In genomic region chr1:132376211-132377054, GRCm38 (mm10) we compare ENCODE assay signal across 9 mouse cellular contexts. TPM values are rescaled to one million over a fixed set of nuclear protein-coding genes. Genes with fewer than 3 reads are reported as not detected.
DNase-seq lines count a peak whose midpoint lies in the region; ATAC-seq and TF ChIP-seq lines count a peak whose summit lies in the region.
"Had no signal": no experiment of that assay in that cellular context is flagged by ENCODE, and none has a peak within 500 bp of the region (broad histone marks: within the 10 kb centered on the region; RNA-seq: fewer than 3 reads in every experiment).

No protein-coding gene starts in this region.

- no peak for TF ChIP-seq CTCF in gastrocnemius, adult 2 months (IDR thresholded peaks at IDR 0.05)

- 63% methylated on average over 8 of the region's 8 CpGs for WGBS in intestine, embryonic 16.5 days

- no peaks in the 10 kb centered on the region for H3K36me3 ChIP-seq in intestine, embryonic 16.5 days (ENCODE audit: control insufficient read depth, insufficient read depth, low read length)

- H3K4me2 ChIP-seq in intestine, embryonic 16.5 days (ENCODE audit: low read depth, low read length) = no peak overlapping the region

- ATAC-seq in intestine, embryonic 16.5 days = peak; percentile 33; the same call in 1 of the 2 replicates
- ATAC-seq in monocyte, adult 5-6 weeks (replicated peaks; ENCODE audit: insufficient number of reproducible peaks, low FRiP score, low TSS enrichment, poor library complexity, severe bottlenecking) = no peak

- intact Hi-C loops in gastrocnemius, adult 2 months (cut with DNase I) = no loop called here
- intact Hi-C loops in gastrocnemius, postnatal 14 days (cut with DNase I; ENCODE audit: low total_unique reads) = no loop called here
- intact Hi-C loops in left cerebral cortex, postnatal 10 days (cut with DNase I) = loop anchor here (10.0 kb wide), 1 partner anchor 218 kb away; no protein-coding TSS in a partner anchor

- peak overlapping the region; percentile 15; the same call in 1 of the 2 replicates for H3K4me3 ChIP-seq in gastrocnemius, adult 2 months
- no peak overlapping the region for H3K4me3 ChIP-seq in intestine, embryonic 16.5 days (ENCODE audit: low read length)

- no peaks in the 10 kb centered on the region for H3K9me3 ChIP-seq in intestine, embryonic 16.5 days (ENCODE audit: control insufficient read depth, low read length)

- DNase-seq in gastrocnemius, adult 2 months = peak; percentile 33
- no peak for DNase-seq in gastrocnemius, postnatal 14 days
- peak; percentile 65 for DNase-seq in testis, postnatal 10 days (ENCODE audit: low spot score)
- no peak for DNase-seq in testis, postnatal 14 days (ENCODE audit: low spot score)
- no peak for DNase-seq in urinary bladder, postnatal 10 days (ENCODE audit: low spot score)
- DNase-seq in left cerebral cortex, postnatal 10 days (ENCODE audit: extremely low spot score in 1 of 2, low spot score in 2 of 2) = no peak
- DNase-seq: thymus, adult 2 months had no signal

- no peaks in the 10 kb centered on the region for H3K27me3 ChIP-seq in intestine, embryonic 16.5 days (replicated peaks; ENCODE audit: control insufficient read depth, insufficient read depth, low read length)

- H3K27ac ChIP-seq in gastrocnemius, adult 2 months = peak overlapping the region; percentile 70
- peak overlapping the region; percentile 29; the same call in 1 of the 2 replicates for H3K27ac ChIP-seq in intestine, embryonic 16.5 days (ENCODE audit: low read length)

- H3K4me1 ChIP-seq in intestine, embryonic 16.5 days (ENCODE audit: control insufficient read depth, insufficient read depth, low read length) = peaks cover 27% of the 10 kb centered on the region

- no peak overlapping the region for H3K9ac ChIP-seq in intestine, embryonic 16.5 days (ENCODE audit: low read depth, low read length)

RNA-seq across cellular contexts. Expression of gene Tmcc2, which starts 14.6 kb away (rescaled TPM):
- total RNA-seq in gastrocnemius, adult 2 months (2021) = 10 to 100 TPM; 29.4 to 40.8 TPM
- 10 to 100 TPM; 19.4 to 22.9 TPM for total RNA-seq in gastrocnemius, postnatal 14 days (2021)
- 9.4 and 12.2 TPM in 2 replicates for polyA plus RNA-seq in intestine, embryonic 16.5 days (2015; fragmentation: Nextera tagmentation; extraction: Ambion mirVana)
- 100 to 1,000 TPM; 141 to 143 TPM for total RNA-seq in left cerebral cortex, postnatal 10 days (2021)
- total RNA-seq in monocyte, adult 5-6 weeks (2017) = 3.8 to 9.4 TPM (median 6.3 TPM) in 3 replicates

RNA-seq across cellular contexts. Expression of gene Dstyk, which starts 40.9 kb away (rescaled TPM):
- 10 to 100 TPM in 1 of 2 experiments, 1 to 10 TPM in 1; 9.7 to 11.1 TPM for total RNA-seq in gastrocnemius, adult 2 months (2021)
- total RNA-seq in gastrocnemius, postnatal 14 days (2021) = 10 to 100 TPM; 12.2 to 13.8 TPM
- 6.2 and 6.3 TPM in 2 replicates for polyA plus RNA-seq in intestine, embryonic 16.5 days (2015; fragmentation: Nextera tagmentation; extraction: Ambion mirVana)
- total RNA-seq in left cerebral cortex, postnatal 10 days (2021) = 10 to 100 TPM; 27.2 to 28.4 TPM
- 40.6 to 56.0 TPM (median 54.3 TPM) in 3 replicates for total RNA-seq in monocyte, adult 5-6 weeks (2017)

Comparison
In these comparisons a context has a peak if more than half of its experiments do, and no peak if none do; other contexts are left out.
1. DNase-seq: peak in gastrocnemius, adult 2 months (single experiment) and testis, postnatal 10 days (single experiment); none in gastrocnemius, postnatal 14 days (single experiment), testis, postnatal 14 days (single experiment), urinary bladder, postnatal 10 days (single experiment) and left cerebral cortex, postnatal 10 days (0 of 2).